Mouse (Mus musculus): ENCODE data around the gene Skint1. TPM values are rescaled to one million over a fixed set of nuclear protein-coding genes. Genes with fewer than 3 reads are reported as not detected.
"Not testable (repeated sequence)": the region's sequence is repeated elsewhere in the genome, so short reads cannot be mapped to it uniquely, and the experiment has no call there.

The Skint1 gene
- polyA plus RNA-seq (2015; fragmentation: Nextera tagmentation; extraction: Ambion mirVana) = not detected in 2 replicates

- no peak for ATAC-seq (replicated peaks; ENCODE audit: low FRiP score)
- Histone ChIP-seq H3K4me3 (replicated peaks) (no peak within 1 kb of the TSS), H3K9me3 (replicated peaks) (no peaks in the 10 kb centered on the region), H3K4me2 (no peak within 1 kb of the TSS), H3K27me3 (no peaks in the 10 kb centered on the region), H3K9ac (no peak within 1 kb of the TSS), H3K36me3 (no peaks in the 10 kb centered on the region), H3K4me1 (no peaks in the 10 kb centered on the region), H3K27ac (no peak within 1 kb of the TSS)
Measured at GRCm38 (mm10) chr4:112005969-112006368, at the start of gene Skint1. Skint1 (plus strand) TSS chr4:112006269.

- Histone ChIP-seq H3K4me1 (no peaks in the 10 kb centered on the region), H3K27ac (no peak overlapping the region), H3K4me2 (no peak overlapping the region), H3K4me3 (replicated peaks) (no peak overlapping the region), H3K9ac (no peak overlapping the region), H3K27me3 (no peaks in the 10 kb centered on the region), H3K9me3 (replicated peaks) (no peaks in the 10 kb centered on the region), H3K36me3 (no peaks in the 10 kb centered on the region)
- 23% methylated on average over 1 of the region's 1 CpGs for WGBS
- no peak for ATAC-seq (replicated peaks; ENCODE audit: low FRiP score)
Measured at GRCm38 (mm10) chr4:111961309-111961708, 44.8 kb upstream of the Skint1 start.

GRCm38 (mm10) chr4:111963241-111963640 is 42.8 kb upstream of the Skint1 start:
- not testable (repeated sequence) for H3K9ac ChIP-seq; H3K4me3 ChIP-seq (replicated peaks); H3K27ac ChIP-seq; H3K27me3 ChIP-seq; H3K4me1 ChIP-seq; H3K9me3 ChIP-seq (replicated peaks); H3K4me2 ChIP-seq; H3K36me3 ChIP-seq; ATAC-seq (replicated peaks; ENCODE audit: low FRiP score)
- WGBS = 76% methylated on average over 1 of the region's 1 CpGs

GRCm38 (mm10) chr4:111963669-111964068 is 42.4 kb upstream of the Skint1 start:
- Histone ChIP-seq H3K4me1 (no peaks in the 10 kb centered on the region), H3K27ac (no peak overlapping the region), H3K4me3 (replicated peaks) (no peak overlapping the region), H3K4me2 (no peak overlapping the region), H3K27me3 (no peaks in the 10 kb centered on the region), H3K9me3 (replicated peaks) (no peaks in the 10 kb centered on the region), H3K9ac (no peak overlapping the region), H3K36me3 (no peaks in the 10 kb centered on the region)
- ATAC-seq (replicated peaks; ENCODE audit: low FRiP score) = no peak
- 76% methylated on average over 3 of the region's 3 CpGs for WGBS

- no peaks in the 10 kb centered on the region for H3K4me1 ChIP-seq
- H3K4me2 ChIP-seq = no peak within 1 kb of the TSS
- no peak for ATAC-seq (replicated peaks; ENCODE audit: low FRiP score)
- H3K36me3 ChIP-seq = no peaks in the 10 kb centered on the region
- H3K9ac ChIP-seq = no peak within 1 kb of the TSS
- H3K27me3 ChIP-seq = no peaks in the 10 kb centered on the region
- H3K9me3 ChIP-seq (replicated peaks) = no peaks in the 10 kb centered on the region
- no peak within 1 kb of the TSS for H3K4me3 ChIP-seq (replicated peaks)
- 95% methylated on average over 1 of the region's 1 CpGs for WGBS
- no peak within 1 kb of the TSS for H3K27ac ChIP-seq
Measured at GRCm38 (mm10) chr4:111972623-111973022, 33.4 kb upstream of the Skint1 start, which contains the start of gene Skint7. Skint7 (plus strand) TSS chr4:111972923.

- no peak for ATAC-seq (replicated peaks; ENCODE audit: low FRiP score)
Measured at GRCm38 (mm10) chr4:112071716-112072115, 65.6 kb downstream of the Skint1 start, which contains the start of gene Skint4. Skint4 (plus strand) TSS chr4:112072016.

More at GRCm38 (mm10) chr4:112071716-112072115, 65.6 kb downstream of the Skint1 start, which contains the start of gene Skint4:
- Histone ChIP-seq H3K9me3 (replicated peaks) (no peaks in the 10 kb centered on the region), H3K27me3 (no peaks in the 10 kb centered on the region), H3K9ac (no peak within 1 kb of the TSS), H3K4me3 (replicated peaks) (no peak within 1 kb of the TSS), H3K4me2 (no peak within 1 kb of the TSS), H3K27ac (no peak within 1 kb of the TSS), H3K36me3 (no peaks in the 10 kb centered on the region), H3K4me1 (no peaks in the 10 kb centered on the region)

Other genes starting within 250 kb of the Skint1 start
- gene Slc5a9, start 103.4 kb upstream of the Skint1 start, polyA plus RNA-seq (2015; fragmentation: Nextera tagmentation; extraction: Ambion mirVana) = 1.5 and 3.0 TPM in 2 replicates
- not detected in 2 replicates for gene Skint8, start 86.9 kb upstream of the Skint1 start, polyA plus RNA-seq (2015; fragmentation: Nextera tagmentation; extraction: Ambion mirVana)
- not detected in 2 replicates for gene Skint7, start 33.3 kb upstream of the Skint1 start, polyA plus RNA-seq (2015; fragmentation: Nextera tagmentation; extraction: Ambion mirVana)
- gene Skint4, start 65.7 kb downstream of the Skint1 start, polyA plus RNA-seq (2015; fragmentation: Nextera tagmentation; extraction: Ambion mirVana) = not detected in 2 replicates
- 0.05 TPM in 1 of 2 replicates, not detected in the other for gene Skint3, start 226.0 kb downstream of the Skint1 start, polyA plus RNA-seq (2015; fragmentation: Nextera tagmentation; extraction: Ambion mirVana)

All from kidney, embryonic 15.5 days (tissue).